Mouse (Mus musculus) CD4-positive, CD25-positive, alpha-beta regulatory T cell, adult 2 months (primary cell): Measurements from ENCODE around the gene Gkap1.

Experiments used
- DNase-seq: peaks from one replicate; pipeline ENCODE4 v3.0.0-alpha.2; 2012; ENCODE audit warnings: low read depth, low spot score

Gene Gkap1

DNA sequence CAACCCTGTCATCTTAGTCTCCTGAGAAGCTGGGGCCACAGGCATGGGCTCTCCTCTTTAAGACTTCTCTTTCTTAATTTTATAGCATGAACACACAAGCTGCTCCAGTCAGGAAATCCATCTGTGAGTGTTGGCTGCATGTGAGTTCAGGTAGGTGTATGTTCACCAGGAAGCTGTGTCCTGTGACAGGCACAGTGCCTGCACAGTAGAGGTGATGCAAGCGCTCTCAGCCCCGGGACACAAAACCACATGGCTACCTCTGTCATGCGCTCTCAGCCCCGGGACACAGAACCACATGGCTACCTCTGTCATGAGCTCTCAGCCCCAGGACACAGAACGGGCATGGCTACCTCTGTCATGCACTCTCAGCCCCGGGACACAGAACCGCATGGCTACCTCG, 12.0 kb downstream of the Gkap1 start:
- DNase-seq = no peak

GRCm38 (mm10) chr13:58261674-58262073, 13.8 kb downstream of the Gkap1 start:
- no peak for DNase-seq

- DNase-seq = peak; percentile 15
Measured at GRCm38 (mm10) chr13:58253268-58253667, 22.2 kb downstream of the Gkap1 start.

DNA sequence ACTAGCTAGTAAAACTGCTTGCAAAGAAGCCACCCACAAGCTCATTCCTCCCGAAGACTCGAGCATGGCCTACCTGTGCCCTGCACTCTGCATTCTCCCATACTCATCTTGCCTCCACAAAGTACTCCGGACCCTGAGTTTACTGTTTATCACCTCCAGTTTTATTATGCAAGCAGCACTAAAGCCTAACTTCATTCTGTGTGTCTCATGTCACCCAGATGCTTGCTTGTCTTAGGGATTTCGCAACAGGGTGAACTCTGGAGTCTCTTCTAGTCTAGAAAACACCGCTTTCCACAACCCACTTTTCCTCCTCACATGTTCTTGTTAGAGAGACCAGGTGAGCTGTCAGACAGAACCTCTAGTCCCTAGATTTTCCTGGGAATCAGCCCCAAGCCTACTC, 26.5 kb downstream of the Gkap1 start:
- no peak for DNase-seq

DNA sequence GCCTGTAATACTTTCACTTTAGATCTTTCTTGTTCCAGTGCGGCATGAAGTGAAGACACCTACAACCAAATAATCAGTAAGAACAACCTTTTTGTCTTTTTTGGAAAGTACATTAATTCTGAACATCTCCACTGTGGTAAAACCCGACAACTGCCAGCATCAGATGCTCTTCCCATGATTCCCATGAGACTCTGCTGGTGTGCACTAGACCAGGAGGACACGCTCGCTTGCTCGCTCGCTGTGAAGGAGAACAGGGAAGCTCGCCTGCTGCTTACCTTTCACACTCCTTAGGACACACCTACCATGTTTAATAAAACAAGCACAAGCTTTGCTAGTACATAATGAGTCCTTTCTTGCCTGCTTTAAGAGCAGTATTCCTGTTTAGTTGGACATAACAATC, 39.0 kb downstream of the Gkap1 start:
- DNase-seq = no peak

DNA sequence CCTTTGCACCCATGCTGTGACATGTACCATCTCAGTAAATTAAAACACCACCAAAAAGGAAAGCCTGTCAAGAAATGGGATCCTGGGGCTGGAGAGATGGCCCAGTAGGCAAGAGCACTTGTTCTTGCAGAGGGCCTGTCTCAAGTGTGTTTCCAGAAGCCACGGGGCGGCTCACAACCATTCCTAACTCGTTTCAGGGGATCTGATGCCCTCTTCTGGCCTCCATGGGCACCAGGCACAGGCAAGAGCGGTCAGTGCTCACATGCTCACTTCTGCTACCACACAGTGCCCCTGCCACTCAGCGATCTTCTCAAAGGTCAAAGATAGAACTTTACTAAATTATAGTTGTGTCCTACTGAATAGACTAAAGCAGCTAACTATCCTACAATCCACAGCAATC, 42.9 kb downstream of the Gkap1 start:
- DNase-seq = peak; percentile 68

DNA sequence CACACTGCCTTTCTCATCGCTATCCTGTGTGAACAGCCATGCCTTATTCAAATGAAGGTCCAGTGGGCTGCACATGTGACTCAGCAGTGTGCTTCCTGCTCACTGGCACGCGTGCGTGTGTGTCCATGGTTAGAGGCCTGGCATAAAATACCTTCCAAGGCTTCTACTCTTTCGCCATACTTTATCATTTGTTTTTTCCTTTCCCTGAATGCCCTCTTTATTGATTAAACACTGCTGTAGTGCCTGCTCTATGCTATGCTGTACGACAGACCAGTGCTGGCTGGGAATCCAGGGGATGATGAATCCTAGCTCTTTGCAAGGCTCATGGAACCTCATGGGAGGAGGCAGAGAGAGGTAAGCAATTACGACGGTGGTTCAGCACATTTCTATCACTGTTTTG, 43.4 kb downstream of the Gkap1 start:
- no peak for DNase-seq

- DNase-seq = no peak
Measured at GRCm38 (mm10) chr13:58228624-58229023, 46.9 kb downstream of the Gkap1 start.

- DNase-seq = no peak
Measured at GRCm38 (mm10) chr13:58225694-58226093, 49.8 kb downstream of the Gkap1 start.

DNA sequence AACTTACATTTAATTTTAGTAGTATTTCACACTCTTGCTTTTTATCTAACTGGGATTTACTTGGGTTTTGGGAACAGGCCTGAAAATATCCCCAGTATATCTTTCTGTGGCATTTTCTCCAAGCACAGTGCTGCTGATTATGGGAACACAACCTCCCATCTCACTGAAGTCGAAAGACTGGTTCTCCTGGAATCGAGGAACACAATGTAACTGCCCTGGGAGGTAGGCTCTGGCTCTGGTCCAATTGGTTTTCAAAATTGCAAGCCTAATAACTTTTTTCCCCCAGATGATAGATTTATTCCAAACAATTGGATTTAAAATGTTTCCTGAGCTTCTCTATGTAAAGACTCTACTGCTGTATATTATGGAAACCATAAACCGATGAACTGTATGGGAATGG, 55.3 kb downstream of the Gkap1 start:
- no peak for DNase-seq

DNA sequence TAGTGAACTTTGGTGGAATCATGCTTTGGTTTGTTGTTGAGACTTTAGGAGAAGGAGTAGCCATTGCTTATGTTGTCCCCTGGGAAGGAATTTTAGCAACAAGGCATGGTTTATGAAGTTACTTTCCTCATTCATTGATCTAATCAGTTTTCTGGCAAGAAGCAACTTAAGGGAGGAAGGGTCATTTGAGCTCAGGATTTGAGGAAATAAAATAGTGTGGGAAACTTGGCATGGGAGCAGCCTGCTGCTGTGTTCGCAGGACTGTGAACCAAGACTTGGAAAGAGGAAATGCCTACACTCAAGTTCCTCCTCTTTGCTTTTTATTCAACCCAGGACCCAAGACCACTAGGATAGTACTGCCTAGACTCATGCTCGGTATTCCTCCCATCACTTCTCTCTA, 58.0 kb downstream of the Gkap1 start:
- no peak for DNase-seq

GRCm38 (mm10) chr13:58216395-58216794, 59.1 kb downstream of the Gkap1 start:
- no peak for DNase-seq

DNA sequence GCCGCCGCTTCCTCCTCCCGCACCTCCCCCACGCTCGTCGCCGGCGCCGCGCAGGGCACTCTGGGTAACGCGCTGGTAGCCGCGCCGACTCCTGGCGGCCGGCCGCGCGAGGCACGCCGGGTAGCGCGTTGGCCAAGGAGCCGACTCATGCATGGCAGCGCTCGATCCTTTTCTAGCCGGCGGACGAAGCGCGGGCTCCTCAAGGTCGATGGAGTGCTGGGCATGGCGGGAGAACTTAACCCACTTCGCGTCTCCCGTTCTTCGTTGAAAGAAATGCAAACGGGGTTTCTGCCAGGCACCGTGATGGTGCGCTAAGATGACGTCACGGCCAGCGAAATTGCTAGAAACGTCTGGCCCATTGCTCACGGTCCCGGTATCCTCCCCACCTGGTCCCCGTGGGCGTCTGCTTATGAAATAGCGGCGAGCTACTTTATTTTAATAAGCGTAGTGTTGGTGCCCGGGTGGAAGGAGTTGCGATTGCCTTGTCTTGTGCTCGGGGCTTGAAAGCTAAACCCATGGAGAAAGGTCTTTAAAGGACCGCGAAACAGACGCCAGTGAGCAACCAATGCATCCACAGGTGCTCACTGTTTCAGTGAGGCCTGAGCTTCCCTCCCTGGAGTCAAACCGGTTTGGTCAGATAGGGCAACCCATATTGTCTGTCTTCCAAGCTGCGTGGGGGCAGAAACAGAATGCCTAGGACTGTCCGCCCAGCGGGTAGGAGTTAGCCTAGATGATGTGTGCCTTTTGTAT, 59.7 kb downstream of the Gkap1 start, which contains the start of gene Ubqln1:
Gene Ubqln1, minus strand, starts transcription at position 62 of the 750 bp plus-strand sequence.
- peak; percentile 94 for DNase-seq

- DNase-seq = no peak
Measured at GRCm38 (mm10) chr13:58215253-58215591, 60.3 kb downstream of the Gkap1 start.

- DNase-seq = peak; percentile 71
Measured at GRCm38 (mm10) chr13:58214346-58215252, 60.9 kb downstream of the Gkap1 start.

GRCm38 (mm10) chr13:58213801-58214200, 61.7 kb downstream of the Gkap1 start:
- peak; percentile 20 for DNase-seq

DNA sequence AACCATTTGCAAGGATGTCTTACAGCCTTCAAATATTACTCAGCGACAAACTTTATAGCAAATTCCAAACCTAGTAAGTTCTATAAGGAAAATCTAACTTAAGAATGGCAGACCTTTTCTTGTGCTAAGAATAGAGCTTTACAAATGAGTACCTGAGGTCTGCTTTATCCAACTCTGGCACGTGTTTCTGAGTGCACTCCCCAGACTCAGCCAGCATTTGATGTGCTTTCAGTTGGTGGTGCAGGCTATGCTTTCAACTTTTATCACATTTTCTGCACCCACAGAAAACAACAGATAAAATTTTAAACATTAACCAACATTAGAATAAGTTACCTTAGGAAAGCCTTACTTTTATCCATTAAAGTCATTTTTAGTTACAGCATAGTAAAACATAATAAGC, 63.0 kb downstream of the Gkap1 start:
- DNase-seq = no peak

DNA sequence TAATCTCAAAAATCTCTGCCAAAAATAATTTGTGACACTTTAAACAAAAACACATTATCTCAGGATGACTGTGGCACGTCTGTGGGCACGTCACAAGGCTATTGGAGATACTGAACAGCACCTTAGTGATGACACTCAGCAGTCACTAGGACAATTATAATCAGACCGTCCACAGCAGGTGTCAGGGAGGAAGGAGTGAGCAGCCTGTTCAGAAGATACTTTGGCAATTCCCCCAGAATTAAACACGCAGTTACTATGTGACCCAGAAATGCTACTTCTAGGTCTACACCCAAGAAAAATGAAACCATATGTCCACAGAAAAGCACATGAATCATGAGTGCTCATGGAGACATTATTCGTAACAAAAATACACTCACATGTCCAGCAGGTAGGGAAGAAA, 65.1 kb downstream of the Gkap1 start:
- no peak for DNase-seq

DNA sequence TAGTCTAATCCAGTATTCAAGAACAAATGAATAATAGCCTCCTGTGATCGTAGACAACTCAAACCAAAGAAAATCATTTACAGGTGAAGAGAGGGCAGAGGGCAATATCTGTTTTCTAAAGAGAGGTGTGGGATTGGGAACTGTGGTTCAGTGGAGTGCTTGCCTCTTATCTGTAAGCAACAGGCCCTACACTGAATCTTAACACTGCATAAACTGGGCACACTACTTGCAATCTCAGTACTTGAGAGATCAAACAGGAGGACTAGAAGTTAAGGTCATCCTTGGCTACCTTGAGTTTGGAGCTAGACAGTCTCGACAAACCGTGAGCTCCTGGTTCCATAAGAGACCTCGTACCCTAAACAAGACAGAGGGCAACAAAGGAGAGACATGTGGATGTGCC, 69.4 kb downstream of the Gkap1 start:
- DNase-seq = no peak

DNA sequence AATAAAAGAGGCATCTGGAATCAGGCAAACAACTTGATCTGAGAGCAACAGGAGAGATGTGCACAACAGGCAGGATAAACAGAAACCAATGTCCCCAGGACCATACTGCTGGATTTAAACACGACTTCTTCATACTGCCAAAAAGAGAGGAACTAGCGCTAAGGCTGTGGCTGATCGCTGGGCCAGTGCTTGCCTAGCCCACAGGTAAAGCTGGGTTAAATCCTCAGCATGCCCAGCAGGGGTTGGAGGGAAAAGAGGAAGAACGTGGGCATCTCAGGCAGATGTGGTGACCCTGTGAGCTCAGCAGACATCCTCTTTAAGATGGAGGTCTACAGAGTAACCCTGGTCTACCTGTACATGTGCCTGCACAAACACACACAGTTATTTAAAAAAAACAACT, 70.5 kb downstream of the Gkap1 start:
- DNase-seq = no peak

DNA sequence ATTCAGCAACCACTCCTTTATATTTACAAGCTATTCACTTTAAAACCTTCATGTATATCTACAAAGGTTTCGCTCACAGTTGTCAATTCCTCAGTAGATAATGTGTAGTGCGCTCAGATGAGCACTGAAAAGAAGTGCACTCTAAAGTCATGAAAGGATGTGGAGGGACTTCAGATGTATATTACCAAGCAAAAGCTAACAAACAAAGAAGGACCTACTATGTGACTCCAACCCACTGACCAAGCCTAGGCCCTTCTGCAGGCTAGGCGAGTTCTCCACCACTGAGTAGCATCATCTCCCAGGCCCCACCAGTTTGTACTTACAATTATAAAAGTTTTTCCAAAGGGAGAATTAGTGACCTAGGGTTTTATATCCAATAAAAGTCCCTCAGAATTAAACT, 71.3 kb downstream of the Gkap1 start:
- no peak for DNase-seq

GRCm38 (mm10) chr13:58202903-58203302, 72.6 kb downstream of the Gkap1 start:
- DNase-seq = no peak

DNA sequence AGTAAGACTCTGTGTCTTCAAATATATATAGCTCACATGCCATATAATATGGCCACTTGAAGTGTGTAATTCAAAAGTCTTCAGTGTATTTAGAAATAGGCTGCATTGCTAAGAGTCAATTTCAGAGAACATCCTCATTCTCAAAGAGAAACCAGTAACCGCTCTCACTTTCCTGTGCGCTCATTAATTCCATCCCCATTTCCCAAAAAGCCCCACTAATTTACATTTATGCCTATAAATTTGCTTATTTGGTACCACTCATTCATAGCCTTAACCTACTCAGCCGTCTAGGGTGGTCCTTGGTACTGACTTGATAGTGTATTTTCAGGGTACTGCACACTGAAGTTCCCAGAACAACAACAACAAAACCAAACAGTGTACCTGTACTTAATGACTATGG, 73.6 kb downstream of the Gkap1 start:
- no peak for DNase-seq
